Mouse (Mus musculus) ES-Bruce4 (cell line): ENCODE data around the gene E4f1. TPM values are rescaled to one million over a fixed set of nuclear protein-coding genes. Genes with fewer than 3 reads are reported as not detected.

Source experiments
- H3K27ac ChIP-seq: 2 replicates; pipeline ENCODE4 v1.5.1; 2012; ENCODE audit warnings: low read length, inconsistent platforms; ENCODE audit not compliant: insufficient read depth
- H3K27me3 ChIP-seq: 2 replicates; pipeline ENCODE4 v1.6.1; 2012; ENCODE audit warnings: mild to moderate bottlenecking, low read length, inconsistent platforms; ENCODE audit not compliant: control insufficient read depth, poor library complexity, insufficient read depth, severe bottlenecking
- H3K36me3 ChIP-seq: 2 replicates; pipeline ENCODE4 v1.6.1; 2012; ENCODE audit warnings: inconsistent platforms, mild to moderate bottlenecking, low read length, moderate library complexity; ENCODE audit not compliant: control insufficient read depth, poor library complexity, insufficient read depth, severe bottlenecking
- H3K4me1 ChIP-seq: one replicate; pipeline ENCODE4 v1.8.1; 2011; ENCODE audit warnings: low read length; ENCODE audit not compliant: control insufficient read depth, insufficient read depth
- H3K4me3 ChIP-seq: 2 replicates; pipeline ENCODE4 v1.5.1; 2011; ENCODE audit warnings: low read depth, mild to moderate bottlenecking, low read length
- H3K9ac ChIP-seq: 2 replicates; pipeline ENCODE4 v1.6.1; 2012; ENCODE audit warnings: low read depth, mild to moderate bottlenecking, inconsistent platforms; ENCODE audit not compliant: poor library complexity, severe bottlenecking
- H3K9me3 ChIP-seq: replicated peaks from 2 replicates; pipeline ENCODE4 v1.6.1; 2012; ENCODE audit warnings: mild to moderate bottlenecking, low read length, inconsistent platforms; ENCODE audit not compliant: control insufficient read depth, poor library complexity, insufficient read depth, severe bottlenecking
- CTCF ChIP-seq: IDR thresholded peaks from one replicate; pipeline ENCODE4 v1.8.1; 2011; ENCODE audit warnings: low read depth, low read length
- EP300 ChIP-seq: IDR thresholded peaks from 2 replicates; pipeline ENCODE4 v1.6.1; 2011; ENCODE audit warnings: low read depth, low read length; ENCODE audit not compliant: insufficient read depth
- POLR2A ChIP-seq: IDR thresholded peaks from one replicate; pipeline ENCODE4 v1.8.1; 2011; ENCODE audit warnings: low read length; ENCODE audit not compliant: insufficient read depth
- polyA plus RNA-seq: library from polyadenylated mRNA; stranded (reverse); fragments of >200 nt; gene quantifications from 2 replicates; pipeline ENCODE4 v1.2.4, GENCODE M21; 2011; ENCODE audit warnings: low read depth; ENCODE audit not compliant: missing spikeins, insufficient read depth, insufficient read length

E4f1 gene
- polyA plus RNA-seq, 1 experiment, result 15.3 TPM

GRCm38 (mm10) chr17:24423114-24423513 is 47.0 kb downstream of the E4f1 start:
- peaks cover 66% of the 10 kb centered on the region for H3K36me3 ChIP-seq

GRCm38 (mm10) chr17:24416051-24416652 is 54.0 kb downstream of the E4f1 start:
- H3K9me3 ChIP-seq, result no peaks in the 10 kb centered on the region
- H3K27ac ChIP-seq, result no peak overlapping the region
- H3K36me3 ChIP-seq, result peaks cover 55% of the 10 kb centered on the region
- H3K4me1 ChIP-seq, result no peaks in the 10 kb centered on the region
- H3K9ac ChIP-seq, result peak overlapping the region; percentile 80
- H3K27me3 ChIP-seq, result no peaks in the 10 kb centered on the region
- peak overlapping the region; percentile 49 for H3K4me3 ChIP-seq
- TF ChIP-seq EP300, result no peak
- TF ChIP-seq POLR2A, result no peak
- no peak for TF ChIP-seq CTCF

More at GRCm38 (mm10) chr17:24423114-24423513, 47.0 kb downstream of the E4f1 start:
- no peaks in the 10 kb centered on the region for H3K27me3 ChIP-seq
- no peak for TF ChIP-seq EP300
- TF ChIP-seq CTCF, result no peak
- no peak for TF ChIP-seq POLR2A
- no peak overlapping the region for H3K27ac ChIP-seq
- H3K9ac ChIP-seq, result no peak overlapping the region
- H3K9me3 ChIP-seq, result no peaks in the 10 kb centered on the region
- H3K4me3 ChIP-seq, result no peak overlapping the region
- H3K4me1 ChIP-seq, result no peaks in the 10 kb centered on the region

DNA sequence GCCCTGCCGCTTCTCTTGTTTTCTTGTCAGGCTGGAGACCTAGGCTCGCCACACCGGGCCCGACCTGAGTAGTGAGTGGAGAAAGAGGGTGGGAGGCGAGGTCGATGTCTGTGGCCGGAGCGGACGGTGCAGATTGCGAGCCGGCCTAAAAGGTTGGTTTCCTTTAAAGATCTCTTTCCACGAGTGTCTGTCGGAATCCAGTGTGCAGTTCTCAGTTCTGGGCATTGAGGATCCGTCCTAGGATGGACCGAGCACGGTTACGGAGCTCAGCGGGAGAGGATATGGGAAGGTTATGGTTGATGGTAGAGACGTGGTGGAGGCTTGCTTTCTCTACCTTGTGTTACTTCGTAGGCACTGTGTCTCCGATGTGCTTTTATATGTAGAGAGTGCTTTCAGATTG is 55.1 kb downstream of the E4f1 start:
- peak overlapping the region; percentile 80 for H3K9ac ChIP-seq
- no peaks in the 10 kb centered on the region for H3K9me3 ChIP-seq
- peaks cover 44% of the 10 kb centered on the region for H3K36me3 ChIP-seq
- peak overlapping the region; percentile 17; the same call in 1 of the 2 replicates for H3K27ac ChIP-seq
- H3K27me3 ChIP-seq, result no peaks in the 10 kb centered on the region
- TF ChIP-seq POLR2A (no peak), EP300 (no peak), CTCF (no peak)
- H3K4me1 ChIP-seq, result no peaks in the 10 kb centered on the region
- peak overlapping the region; percentile 97 for H3K4me3 ChIP-seq

DNA sequence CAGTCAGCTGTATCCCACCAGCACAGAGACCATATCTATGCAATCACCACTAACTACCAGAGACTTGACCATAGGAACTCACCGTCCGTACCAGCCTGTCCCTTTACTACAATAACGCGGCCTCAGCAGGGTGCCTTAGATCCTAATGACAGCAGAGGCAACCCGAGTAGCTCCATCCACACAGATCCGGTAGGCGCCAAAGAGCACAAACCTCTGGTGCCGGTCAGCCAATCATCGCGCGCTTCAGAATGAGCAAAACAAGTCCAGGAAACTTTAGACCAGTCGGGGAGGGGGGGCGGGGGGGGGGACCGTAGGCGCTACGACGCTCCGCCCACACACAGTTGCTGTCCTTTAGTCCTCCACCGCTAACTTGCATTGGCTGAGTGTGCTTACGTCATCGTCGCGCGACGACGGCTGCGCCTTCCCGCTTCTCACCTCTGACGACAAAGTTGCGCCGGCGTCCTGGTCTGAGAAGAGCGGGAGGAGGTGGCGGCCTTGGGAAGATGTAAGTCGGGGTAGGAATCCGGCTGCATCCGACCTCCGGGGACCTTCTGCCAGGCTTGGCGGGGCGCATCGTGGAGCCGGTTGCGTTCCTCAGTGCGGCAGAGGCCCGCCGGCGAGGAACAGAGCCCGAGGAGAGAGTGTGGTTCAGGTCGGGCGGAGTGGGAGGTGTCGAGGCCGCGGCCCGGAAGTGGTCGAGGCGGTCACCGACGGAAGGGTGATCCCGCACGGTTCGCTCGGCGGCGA is 55.7 kb downstream of the E4f1 start, which contains the start of gene Rnps1:
Gene Rnps1, plus strand, starts transcription at position 336 of the 747 bp plus-strand sequence.
- H3K27me3 ChIP-seq, result no peaks in the 10 kb centered on the region
- peaks cover 38% of the 10 kb centered on the region for H3K36me3 ChIP-seq
- no peaks in the 10 kb centered on the region for H3K9me3 ChIP-seq
- peak within 1 kb of the TSS; percentile 80 for H3K9ac ChIP-seq
- H3K4me1 ChIP-seq, result no peaks in the 10 kb centered on the region
- peak within 1 kb of the TSS; percentile 97 for H3K4me3 ChIP-seq
- H3K27ac ChIP-seq, result peak within 1 kb of the TSS; percentile 54
- peak; percentile 87 for TF ChIP-seq POLR2A
- TF ChIP-seq EP300, result peak; percentile 31; the same call in 1 of the 2 replicates
- TF ChIP-seq CTCF, result no peak

- Histone ChIP-seq H3K27ac (peak overlapping the region; percentile 54), H3K4me3 (peak overlapping the region; percentile 85), H3K9me3 (no peaks in the 10 kb centered on the region), H3K36me3 (peaks cover 31% of the 10 kb centered on the region), H3K27me3 (no peaks in the 10 kb centered on the region), H3K4me1 (no peaks in the 10 kb centered on the region), H3K9ac (peak overlapping the region; percentile 63)
- TF ChIP-seq POLR2A (no peak), CTCF (peak; percentile 54)
Measured at GRCm38 (mm10) chr17:24413557-24414211, 56.4 kb downstream of the E4f1 start.
